Mouse (Mus musculus) frontal cortex, postnatal 10 days (tissue): ENCODE data around the gene Ddah1.

Source experiments
- DNase-seq, 2 experiments: peaks; one replicate each; pipeline ENCODE4 v3.0.0; 2022; ENCODE audit warnings: low spot score in 2 of 2, mixed read lengths in 1 of 2

Gene Ddah1

GRCm38 (mm10) chr3:145764416-145764815 lies 5.9 kb downstream of the Ddah1 start:
- no peak for DNase-seq

- no peak for DNase-seq
These were observed 10.0 kb downstream of the Ddah1 start for GRCm38 (mm10) chr3:145768439-145768838.

GRCm38 (mm10) chr3:145773384-145773783 lies 14.9 kb downstream of the Ddah1 start:
- no peak for DNase-seq

GRCm38 (mm10) chr3:145774336-145774735 lies 15.9 kb downstream of the Ddah1 start:
- DNase-seq, result no peak

GRCm38 (mm10) chr3:145775236-145775635 lies 16.8 kb downstream of the Ddah1 start:
- DNase-seq, result no peak

- no peak for DNase-seq
These were observed 17.4 kb downstream of the Ddah1 start for GRCm38 (mm10) chr3:145775862-145776261.

- DNase-seq, result no peak
These were observed 18.5 kb downstream of the Ddah1 start for GRCm38 (mm10) chr3:145777006-145777405.

- no peak for DNase-seq
These were observed 20.0 kb downstream of the Ddah1 start for GRCm38 (mm10) chr3:145778406-145778922.

- no peak for DNase-seq
These were observed 21.0 kb downstream of the Ddah1 start for GRCm38 (mm10) chr3:145779279-145779973.

GRCm38 (mm10) chr3:145780784-145781442 lies 22.4 kb downstream of the Ddah1 start:
- no peak for DNase-seq

GRCm38 (mm10) chr3:145785244-145785643 lies 26.8 kb downstream of the Ddah1 start:
- no peak for DNase-seq

- DNase-seq, result no peak
These were observed 28.8 kb downstream of the Ddah1 start for GRCm38 (mm10) chr3:145787303-145787702.

GRCm38 (mm10) chr3:145789114-145789513 lies 30.6 kb downstream of the Ddah1 start:
- DNase-seq, result no peak

- no peak for DNase-seq
These were observed 31.8 kb downstream of the Ddah1 start for GRCm38 (mm10) chr3:145790233-145790632.

- no peak for DNase-seq
These were observed 32.2 kb downstream of the Ddah1 start for GRCm38 (mm10) chr3:145790709-145791108.

- no peak for DNase-seq
These were observed 35.9 kb downstream of the Ddah1 start for GRCm38 (mm10) chr3:145794355-145794754.

GRCm38 (mm10) chr3:145795896-145796295 lies 37.4 kb downstream of the Ddah1 start:
- no peak for DNase-seq

- no peak for DNase-seq
These were observed 39.6 kb downstream of the Ddah1 start for GRCm38 (mm10) chr3:145798042-145798441.

- DNase-seq, result no peak
These were observed 40.3 kb downstream of the Ddah1 start for GRCm38 (mm10) chr3:145798751-145799188.

- no peak for DNase-seq
These were observed 40.9 kb downstream of the Ddah1 start for GRCm38 (mm10) chr3:145799365-145799764.

- no peak for DNase-seq
These were observed 43.6 kb downstream of the Ddah1 start for GRCm38 (mm10) chr3:145802106-145802505.

GRCm38 (mm10) chr3:145805848-145806247 lies 47.4 kb downstream of the Ddah1 start:
- DNase-seq, result no peak

GRCm38 (mm10) chr3:145806502-145806901 lies 48.0 kb downstream of the Ddah1 start:
- no peak for DNase-seq
